Mouse (Mus musculus) adrenal gland, adult 8-10 months (tissue): ENCODE data around the gene Kazn. TPM values are rescaled to one million over a fixed set of nuclear protein-coding genes. Genes with fewer than 3 reads are reported as not detected.

ENCODE experiments used
- DNase-seq: peaks from one replicate; pipeline ENCODE4 v3.0.0; 2022
- total RNA-seq, 4 experiments: library from RNA; stranded (reverse); gene quantifications; 2 replicates each; pipeline ENCODE4 v1.2.4; 2022

Kazn gene
- total RNA-seq, 4 experiments from 2014 or later: 27.4 to 46.1 (median 31.9) TPM

DNA sequence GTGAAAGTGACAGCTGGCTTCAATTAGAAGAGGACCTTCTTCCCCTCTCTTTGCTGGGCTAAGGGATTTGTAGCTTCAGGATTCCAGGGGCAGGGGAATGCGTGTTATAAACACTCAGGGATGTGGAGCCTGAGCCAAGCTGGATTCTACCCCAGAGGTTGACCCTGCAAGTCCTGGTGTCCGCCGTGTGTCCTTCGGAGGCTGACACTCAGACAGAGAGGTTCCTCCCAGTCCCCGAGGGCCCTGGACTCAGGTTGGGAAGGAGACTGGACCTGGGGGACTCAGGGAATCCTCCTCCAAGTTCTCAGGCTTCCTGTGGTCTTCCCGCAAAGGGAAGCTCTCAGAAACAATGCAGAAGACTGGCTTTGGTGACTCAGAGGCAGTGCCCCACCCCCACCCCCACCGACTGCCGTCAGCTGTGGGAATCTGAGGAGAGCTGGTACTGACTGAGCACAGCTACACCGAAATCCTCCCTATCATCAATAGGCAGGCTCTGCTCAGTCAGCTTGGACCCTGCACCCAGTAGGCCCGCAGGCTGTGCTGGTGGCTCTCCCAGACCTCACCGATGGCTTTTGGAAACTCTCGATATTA, 136.0 kb downstream of the Kazn start:
- DNase-seq: no peak

DNA sequence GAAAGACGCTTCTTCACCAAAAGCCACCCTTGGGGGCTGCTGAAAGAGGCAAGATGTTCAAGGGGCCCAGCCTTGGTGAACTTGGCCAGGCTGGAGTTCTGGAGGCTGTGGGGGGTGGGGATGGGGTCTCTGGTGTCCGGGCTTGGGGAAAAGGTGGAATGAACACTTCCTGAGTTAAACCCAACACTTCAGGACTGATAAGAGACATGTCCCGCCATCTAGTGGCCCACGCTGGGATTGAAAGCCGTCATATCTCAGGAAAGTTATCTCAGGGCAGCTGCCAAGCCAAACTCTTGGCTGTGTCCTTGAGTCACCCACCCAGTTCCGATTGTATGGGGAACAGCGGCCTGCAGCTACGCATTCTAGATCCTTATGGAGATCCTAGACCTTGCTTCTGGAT, 140.9 kb downstream of the Kazn start:
- DNase-seq: peak; percentile 78

DNA sequence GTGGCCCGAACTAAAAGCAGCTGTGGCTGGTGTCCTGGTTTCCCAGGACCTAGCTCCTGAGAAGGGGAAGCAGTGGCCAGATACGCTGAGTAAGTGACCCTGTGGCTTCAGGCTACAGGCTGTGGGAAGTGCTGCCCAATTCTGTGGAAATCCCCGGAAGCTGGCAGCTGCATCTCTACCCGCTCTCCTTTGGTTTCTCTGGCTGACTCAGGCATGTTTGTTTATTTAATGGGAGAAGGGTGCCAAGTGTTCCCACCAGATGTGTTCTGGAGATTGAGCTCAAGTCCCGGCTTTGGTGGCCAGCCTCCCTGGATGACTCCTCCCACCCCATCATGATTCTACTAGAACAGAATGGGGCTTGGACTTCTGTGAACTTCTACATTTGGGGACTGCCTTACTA, 141.3 kb downstream of the Kazn start:
- peak; percentile 53 for DNase-seq

DNA sequence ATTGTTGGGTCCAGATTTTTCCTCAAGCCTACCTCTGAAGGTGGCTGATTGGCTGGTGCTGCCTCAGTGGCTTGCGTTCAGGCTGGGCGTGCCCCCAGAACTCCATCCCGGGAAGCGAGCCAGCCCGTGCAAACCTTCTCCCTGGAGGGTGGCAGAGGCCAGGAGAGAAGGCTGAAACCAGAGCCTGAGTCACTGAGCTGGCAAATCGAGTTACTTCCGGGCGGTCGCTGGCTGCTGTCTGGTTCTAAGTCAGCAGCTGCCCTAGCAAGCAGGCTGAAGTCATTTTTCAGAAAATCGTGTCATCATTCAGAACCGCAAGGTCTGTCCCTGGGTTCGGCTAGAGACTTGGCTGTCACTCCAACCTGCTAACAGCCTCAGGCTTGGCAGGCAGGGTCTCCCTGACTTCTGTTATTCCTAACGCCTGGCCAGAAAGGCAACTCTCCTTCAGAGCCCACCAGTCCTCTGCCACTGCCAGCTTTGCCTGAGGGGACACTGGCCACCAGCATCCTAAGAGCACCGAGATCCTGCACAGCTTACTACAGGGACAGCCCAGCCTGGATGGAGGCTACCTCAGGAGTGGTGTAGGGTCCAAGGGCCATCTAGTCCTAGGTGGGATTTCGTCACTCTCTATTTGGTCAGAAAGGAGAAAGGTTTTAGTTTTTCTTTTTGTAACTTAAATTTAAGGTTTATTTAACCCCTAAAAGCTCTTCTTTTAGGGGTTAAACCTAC, 143.5 kb downstream of the Kazn start:
- peak; percentile 89 for DNase-seq

DNA sequence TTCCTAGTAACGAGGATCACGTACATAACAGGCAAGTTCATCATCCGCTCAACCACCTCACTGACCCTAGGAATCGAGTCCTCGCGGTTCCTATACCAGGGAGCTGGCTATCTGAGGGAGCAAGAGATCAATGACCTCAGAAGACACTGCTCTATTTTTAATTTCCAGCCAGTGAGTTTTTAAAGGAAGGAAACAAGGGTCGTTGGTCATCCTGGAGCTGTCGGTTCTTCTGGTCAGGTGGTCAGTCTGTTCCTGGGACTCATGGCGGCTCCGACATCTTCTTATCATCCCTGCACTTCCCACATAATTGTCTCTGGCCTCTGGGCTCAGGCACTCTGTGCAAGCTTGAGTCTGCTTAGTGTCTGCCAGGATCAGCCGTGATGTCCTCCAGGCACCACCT, 144.8 kb downstream of the Kazn start:
- no peak for DNase-seq

DNA sequence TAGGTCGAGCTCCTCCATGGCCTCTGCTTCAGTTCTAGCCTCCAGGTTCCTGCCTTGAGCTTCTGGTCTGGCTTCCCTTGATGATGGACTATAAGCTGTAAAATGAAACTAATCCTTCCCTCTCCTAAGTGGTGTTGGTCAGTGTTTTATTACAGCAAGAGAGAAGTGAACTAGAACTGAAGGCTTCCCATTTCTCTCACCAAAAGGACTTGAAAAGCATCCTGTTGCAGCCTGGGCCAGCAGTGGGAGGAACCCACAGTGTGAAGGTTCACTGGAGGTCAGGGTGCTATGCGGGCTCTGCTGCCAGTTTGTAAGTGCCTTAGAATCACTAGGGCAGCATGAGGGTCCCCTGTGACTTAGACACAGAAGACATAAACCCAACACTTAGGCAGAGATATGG, 148.1 kb downstream of the Kazn start:
- no peak for DNase-seq

DNA sequence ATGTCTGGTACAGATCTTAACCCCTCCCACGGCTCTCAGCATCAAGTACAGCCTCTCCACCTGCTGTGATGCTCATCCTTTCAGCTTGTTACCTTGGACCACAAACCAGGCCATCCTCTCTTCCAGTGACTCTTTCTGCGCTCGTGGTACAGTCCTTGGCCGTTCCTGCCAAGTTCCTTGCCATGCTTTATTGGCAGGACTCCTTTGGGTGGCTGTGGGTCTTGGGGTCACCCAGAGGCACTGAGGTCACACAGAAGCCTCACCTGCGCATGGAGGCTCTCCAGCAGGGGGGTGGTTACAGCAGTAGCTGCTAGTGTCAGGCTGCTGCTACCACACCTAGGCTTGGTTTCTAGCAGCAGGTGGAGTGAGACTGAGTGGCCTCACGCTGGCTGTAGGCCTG, 149.2 kb downstream of the Kazn start:
- no peak for DNase-seq

DNA sequence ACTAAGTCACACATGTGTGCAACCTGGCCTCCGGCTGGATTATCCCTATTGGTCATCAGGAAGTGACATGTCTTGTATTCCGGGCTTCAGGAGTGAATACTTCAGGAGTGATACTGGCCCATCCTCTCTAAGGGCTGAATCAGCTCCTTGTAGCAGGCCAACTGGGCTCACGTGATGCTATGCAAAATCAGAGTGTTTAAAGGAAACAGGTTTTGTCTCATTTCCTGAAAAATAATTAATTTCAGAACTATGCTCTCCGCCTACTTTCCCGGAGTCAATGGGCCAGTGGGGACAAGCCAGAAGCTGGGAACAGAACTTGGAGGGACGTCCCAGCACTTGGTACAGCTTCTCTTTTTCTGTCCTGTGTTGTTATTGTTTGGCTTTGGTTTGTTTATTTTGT, 150.4 kb downstream of the Kazn start:
- DNase-seq: no peak

DNA sequence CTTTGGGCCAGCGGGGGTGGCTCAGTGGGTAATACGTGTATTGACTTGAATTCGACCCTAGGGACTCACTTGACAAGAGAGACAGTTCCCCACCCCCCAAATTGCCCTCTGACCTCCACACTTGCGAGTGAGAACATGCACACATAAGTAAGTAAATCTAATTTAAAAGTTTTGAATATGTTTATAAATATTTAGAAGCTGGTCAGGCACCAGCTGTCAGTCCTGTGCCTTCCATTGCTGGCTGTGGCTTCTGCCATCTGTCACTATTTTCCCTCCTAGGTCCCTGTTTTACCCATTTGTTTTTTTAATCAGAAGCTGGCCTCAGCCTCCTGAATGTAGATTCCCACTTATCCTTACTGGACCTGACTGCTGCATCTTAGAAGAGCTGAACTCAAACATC, 150.8 kb downstream of the Kazn start:
- DNase-seq: no peak

DNA sequence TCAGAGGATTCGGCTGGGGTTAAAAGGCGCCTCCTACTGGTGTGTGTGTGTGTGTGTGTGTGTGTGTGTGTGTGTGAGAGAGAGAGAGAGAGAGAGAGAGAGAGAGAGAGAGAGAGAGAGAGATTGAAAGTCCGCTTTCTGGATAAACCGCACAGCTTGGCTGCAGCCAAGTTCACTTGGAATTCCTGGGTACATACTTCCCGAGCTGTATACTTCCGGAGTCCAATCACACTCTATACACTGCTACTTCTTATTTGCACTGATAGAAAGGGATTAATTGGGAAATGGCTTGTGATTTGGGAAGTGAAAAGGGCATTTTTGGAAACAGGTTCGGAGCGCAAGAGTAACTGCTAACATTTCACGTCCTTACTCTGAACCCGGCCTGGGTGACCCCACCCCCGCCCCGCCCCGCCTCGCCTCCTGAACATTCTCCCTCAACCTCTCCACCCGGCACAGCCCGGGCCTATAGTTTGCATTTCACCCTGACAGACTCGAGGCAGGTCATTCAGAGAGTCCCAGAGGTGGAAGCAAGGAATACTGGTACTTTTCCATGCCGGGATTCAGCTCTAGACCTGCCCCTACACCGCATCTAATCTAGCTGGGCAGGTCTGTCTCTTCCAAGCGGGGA, 154.2 kb downstream of the Kazn start:
- no peak for DNase-seq

DNA sequence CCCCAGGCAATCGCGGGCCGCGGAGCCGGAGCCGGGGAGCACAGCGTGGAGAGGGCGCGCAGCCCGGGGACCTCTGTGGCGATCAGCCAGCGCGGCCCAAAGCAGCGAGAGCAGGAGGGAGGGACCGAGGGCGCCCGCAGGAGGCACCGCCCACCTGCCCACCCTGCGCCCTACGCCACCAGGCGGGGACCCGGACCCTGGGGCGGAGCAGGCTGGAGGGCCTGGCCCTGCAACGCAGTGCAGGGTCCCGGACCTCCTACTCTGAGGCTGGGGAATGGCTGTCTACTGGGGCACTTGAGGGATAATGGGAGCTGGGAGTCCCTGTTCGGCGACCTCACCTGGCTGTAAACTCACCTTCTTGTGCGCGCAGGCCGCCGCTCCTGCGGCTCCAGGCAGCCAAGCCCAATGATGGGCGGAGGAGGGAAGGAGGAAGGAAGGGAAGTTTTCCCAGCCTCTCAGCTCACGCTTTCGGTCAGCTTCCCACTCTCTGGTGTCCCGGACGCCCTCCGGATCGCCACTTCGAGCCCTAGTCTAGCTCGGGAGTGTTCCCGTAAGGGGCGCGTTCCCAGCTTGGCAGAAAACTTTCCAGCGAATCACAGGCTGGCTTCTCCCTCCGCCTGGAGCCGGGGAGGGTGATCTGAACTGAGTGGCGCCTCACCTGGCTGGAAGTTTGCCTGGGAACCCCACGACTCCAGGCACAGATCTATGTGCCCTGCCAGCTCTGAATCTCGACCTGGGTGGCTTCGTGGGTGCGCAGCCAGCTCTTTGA, 154.9 kb downstream of the Kazn start, which contains the start of gene Tmem51:
Gene Tmem51, minus strand, starts transcription at position 174 of the 769 bp plus-strand sequence.
- peak; percentile 31 for DNase-seq

DNA sequence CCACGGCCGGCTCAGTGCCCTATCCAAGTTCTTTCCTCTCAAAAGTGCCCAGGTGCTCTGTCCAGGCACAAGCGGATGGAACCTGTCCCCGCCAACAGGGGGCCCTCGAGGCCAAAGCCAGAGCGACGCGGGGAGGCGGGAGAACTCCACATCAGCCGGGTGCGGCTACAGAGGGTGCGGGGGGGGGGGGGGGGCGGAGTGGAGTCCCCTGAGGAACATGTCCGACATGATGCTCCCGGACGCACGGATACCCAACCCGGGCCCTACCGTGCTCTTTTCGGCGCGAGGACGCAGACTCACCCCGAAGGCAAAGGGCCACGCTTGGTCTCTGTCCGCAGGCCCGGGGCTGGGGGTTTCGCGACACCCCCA, 155.5 kb downstream of the Kazn start:
- peak; percentile 67 for DNase-seq

DNA sequence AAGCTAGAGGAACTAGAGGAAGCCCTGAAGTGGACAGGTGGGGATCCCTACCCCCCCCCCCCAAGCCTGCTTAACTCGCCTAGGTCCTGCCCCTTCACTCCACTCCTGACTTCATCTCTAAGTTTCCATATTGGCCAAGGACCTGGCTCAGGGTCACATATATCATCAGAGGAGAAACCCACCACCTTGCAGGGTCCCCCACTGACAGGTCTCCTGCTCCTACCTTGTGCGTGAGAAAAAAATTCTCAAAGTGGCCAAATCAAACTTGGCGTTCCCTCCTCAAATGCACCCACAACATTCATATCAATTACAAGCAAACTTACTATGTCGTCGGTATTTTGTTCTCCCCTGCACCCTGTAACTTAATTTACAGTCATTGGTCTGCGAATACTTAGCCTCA, 156.0 kb downstream of the Kazn start:
- no peak for DNase-seq

DNA sequence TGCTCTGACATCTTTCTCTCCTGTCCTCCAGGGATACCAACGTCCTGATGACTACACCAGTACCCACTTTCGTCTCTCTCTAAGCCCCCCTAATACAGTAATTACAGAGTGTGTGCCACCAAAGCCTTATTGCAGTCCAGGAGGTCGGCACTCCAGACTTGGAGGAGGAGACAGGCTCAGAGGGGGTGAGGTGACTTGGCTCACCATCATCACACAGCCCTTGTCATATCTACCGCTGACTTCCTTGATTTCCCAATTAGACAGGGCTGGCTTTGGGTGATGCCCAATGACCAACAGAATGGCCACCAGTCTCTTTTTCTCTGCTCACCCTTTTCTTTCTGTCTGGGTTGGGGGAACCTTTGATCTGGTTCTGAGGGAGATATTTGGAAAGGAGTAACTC, 156.5 kb downstream of the Kazn start:
- no peak for DNase-seq

DNA sequence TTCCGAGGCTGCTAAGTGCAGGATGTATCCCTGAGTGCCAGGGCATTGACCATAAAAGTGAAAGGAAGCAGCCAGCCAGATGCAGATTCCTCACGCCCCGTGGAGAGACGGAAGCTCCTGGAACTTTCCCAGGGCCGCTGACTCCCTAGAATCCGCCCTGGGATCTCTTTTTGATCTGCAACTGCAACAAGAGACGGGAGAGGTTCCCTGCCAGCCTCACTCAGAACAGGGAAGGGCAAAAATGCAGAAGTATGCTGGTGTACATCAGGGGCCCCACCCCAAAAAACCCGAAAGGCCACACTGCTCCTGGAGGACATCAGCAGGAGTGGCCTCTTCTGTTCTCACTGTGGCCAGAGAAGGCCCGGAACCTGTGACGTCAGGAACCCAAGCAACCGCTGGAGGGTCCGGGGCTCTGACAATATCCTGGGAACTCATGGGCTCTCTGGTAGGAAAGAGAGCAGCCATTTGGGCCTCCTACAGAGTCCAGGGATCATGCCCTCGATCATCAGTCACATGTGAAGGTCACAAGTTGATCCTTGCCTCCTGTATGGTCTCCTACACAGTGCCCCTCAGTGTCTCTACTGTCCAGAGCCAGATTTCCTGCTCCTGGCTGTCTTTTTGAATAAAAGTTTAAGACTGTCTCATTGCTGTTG, 157.4 kb downstream of the Kazn start:
- peak; percentile 38 for DNase-seq

DNA sequence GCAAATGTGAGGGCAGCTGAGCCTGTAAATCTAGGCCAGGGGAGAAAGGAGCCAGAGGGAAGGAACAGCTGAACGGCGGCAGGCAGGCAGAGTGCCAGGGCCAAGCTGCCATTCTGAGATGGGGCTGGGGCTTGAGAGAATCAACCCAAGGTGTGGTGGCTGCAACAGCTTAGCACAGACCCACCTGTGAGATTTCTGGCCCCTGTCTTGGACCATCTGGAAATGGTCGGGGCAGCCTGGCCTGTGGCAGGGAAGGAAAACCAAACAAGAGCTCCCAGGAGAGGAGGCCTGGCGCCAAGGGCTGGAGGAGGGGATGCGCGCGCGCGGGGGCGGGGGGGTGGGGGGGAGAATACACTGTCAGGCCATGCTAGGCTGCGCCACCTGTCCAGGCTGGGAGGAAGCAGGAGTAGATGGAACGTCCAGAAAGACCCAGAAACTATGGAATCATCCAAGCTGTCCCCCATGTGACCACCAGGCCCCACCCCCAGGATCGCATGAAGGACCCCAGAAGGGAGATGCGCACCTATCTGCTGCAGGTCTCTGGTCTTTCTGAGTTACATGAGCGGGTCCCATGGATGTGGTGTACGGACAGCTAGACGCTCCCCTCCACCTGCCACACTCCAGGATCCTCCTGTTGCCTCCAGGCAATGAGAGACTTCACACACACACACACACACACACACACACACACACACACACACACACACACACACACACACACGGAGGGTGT, 158.1 kb downstream of the Kazn start:
- DNase-seq: no peak

DNA sequence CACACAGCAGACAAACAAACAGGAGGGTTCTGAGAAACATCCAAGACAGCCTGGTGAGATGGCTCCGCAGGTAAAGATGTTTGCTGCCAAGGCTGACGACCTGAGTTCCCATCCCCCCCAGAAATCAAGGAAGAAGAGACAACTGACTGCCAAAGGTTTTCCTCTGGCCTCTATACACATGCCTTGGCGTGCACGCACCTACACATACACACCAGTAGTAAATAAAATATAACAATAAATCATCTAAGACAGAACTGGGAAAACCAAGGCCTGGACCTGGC, 158.8 kb downstream of the Kazn start:
- no peak for DNase-seq

DNA sequence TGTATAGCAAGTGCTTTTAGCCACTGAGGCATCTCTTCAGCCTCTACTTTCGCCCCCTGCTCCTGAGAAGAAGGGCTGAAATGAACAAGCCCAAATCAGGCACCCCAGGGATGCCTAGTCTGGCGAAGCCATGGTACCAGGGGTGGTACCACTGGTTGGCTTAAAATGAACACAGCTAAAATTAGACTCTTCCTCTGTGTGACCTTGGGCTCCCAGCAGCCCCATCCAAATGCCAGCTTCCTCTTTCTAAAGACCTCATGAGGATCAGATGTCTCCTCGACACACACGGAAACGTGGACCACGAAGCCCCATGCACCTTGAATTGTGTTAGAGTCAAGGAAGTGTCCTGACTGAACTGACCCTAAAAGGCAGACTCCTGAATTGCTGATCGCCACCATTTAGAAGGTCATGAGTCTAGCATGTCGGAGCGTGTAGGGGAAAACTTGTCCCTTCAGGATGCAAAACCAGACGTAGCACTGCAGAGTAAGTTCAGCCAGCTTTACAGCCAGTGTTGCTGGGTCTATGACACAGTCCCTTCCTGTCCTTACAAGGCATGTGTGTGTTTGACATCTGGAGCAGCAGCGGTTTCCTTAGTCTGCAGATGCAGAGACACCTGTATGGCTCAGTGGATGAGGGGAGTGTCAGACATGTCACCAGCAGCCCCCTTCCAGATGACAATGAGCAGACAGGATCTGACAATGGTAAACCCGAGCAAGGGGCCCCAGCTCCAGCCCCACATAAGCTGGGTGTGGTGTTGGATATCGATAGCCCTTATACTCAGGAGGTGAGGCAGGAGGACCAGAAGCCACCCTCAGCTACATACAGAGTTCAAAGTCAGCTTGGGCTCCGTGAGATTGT, 159.3 kb downstream of the Kazn start:
- no peak for DNase-seq

DNA sequence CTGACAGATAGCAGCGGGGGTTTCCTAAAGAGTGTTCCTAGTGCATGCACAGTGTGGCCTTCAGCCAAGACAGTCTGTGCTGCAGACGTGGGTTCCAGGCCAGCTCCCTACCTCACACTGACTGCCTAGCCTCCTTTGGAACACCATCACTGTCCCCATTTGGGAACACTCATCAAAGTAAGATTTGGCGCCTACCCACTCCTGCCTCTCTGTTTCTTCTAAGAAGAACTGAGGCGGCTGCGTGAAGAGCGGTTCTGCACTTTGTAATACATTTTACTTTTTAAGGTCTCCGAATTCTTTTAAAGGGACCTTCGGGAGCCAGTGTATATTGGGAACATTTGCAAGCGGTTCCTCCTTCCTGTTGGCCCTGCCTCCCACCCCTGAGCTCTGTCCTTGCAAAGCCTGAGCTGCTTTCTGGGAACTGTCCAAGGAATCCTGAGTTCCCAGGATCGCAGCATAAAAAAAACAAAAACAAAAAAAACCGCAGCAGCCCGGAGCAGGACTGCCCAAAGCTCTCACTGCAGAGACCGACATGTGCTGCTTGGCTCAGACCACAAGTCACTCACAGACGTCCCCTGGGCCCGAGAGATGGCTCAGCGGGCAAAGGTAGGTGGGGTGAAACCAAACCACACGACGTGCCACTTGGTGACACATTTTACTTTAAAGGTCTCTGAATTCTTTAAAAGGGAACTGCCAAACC, 161.5 kb downstream of the Kazn start:
- DNase-seq: peak; percentile 35

DNA sequence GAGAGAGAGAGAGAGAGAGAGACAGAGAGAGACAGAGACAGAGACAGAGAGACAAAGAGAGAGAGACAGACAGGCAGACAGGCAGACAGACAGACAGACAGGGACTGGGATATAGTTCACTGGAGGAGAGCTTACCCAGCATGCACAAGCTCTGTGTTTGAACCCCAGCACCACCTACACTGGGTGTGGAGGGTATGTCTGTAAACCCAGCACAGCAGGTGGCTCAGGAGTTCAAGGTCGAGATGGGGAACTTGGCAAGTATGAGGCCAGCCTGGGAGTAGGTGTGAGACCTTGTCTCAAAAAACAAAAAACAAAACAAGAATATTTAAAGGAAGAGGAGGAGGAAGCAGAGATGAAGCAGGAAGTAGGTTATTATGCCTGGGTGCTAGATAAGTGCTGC, 162.3 kb downstream of the Kazn start:
- no peak for DNase-seq

DNA sequence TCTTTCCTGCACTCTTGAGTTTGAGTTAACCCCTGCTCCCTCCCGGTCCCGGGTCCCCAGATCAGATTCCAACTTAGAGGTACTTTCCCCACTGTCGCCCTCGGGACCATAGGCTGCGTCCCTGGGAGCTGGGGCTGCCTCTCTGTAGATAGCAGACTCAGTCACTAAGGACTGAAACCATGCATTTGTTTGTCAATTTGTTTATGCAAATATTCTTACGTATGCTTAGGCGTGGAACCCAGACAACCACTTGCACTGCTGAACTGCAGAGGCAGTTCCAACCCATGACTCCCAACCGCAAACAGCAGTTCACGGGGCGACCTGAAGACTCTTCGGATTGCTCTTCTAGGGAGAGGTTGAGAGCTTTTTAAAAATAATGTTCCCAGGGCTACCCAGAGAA, 163.3 kb downstream of the Kazn start:
- DNase-seq: no peak
